Mouse (Mus musculus) brain, embryonic 18.5 days (tissue): Measurements from ENCODE around the gene Zfyve27.

Experiments
- DNase-seq: peaks from one replicate; pipeline ENCODE4 v3.0.0-alpha.2; 2012; ENCODE audit warnings: low read depth, low spot score

Gene Zfyve27

GRCm38 (mm10) chr19:42177461-42177860 is 13.7 kb downstream of the Zfyve27 start:
- DNase-seq = no peak

GRCm38 (mm10) chr19:42179356-42179755 is 15.6 kb downstream of the Zfyve27 start:
- no peak for DNase-seq

GRCm38 (mm10) chr19:42182673-42183072 is 18.9 kb downstream of the Zfyve27 start:
- DNase-seq = no peak

- DNase-seq = no peak
Observed at GRCm38 (mm10) chr19:42189735-42190134, 26.0 kb downstream of the Zfyve27 start.

- no peak for DNase-seq
Observed at GRCm38 (mm10) chr19:42190494-42190893, 26.7 kb downstream of the Zfyve27 start.

GRCm38 (mm10) chr19:42193311-42193710 is 29.6 kb downstream of the Zfyve27 start:
- DNase-seq = no peak

GRCm38 (mm10) chr19:42196378-42196777 is 32.6 kb downstream of the Zfyve27 start:
- DNase-seq = no peak

- no peak for DNase-seq
Observed at GRCm38 (mm10) chr19:42197066-42197465, 33.3 kb downstream of the Zfyve27 start.

- DNase-seq = no peak
Observed at GRCm38 (mm10) chr19:42198026-42198425, 34.3 kb downstream of the Zfyve27 start.

- no peak for DNase-seq
Observed at GRCm38 (mm10) chr19:42201696-42202381, 38.1 kb downstream of the Zfyve27 start, which contains the start of gene Sfrp5. TSS of gene Sfrp5 (minus strand) at chr19:42202252.

GRCm38 (mm10) chr19:42202467-42202866 is 38.7 kb downstream of the Zfyve27 start:
- DNase-seq = no peak

GRCm38 (mm10) chr19:42204306-42204705 is 40.6 kb downstream of the Zfyve27 start:
- DNase-seq = no peak

- no peak for DNase-seq
Observed at GRCm38 (mm10) chr19:42205201-42205600, 41.5 kb downstream of the Zfyve27 start.

- no peak for DNase-seq
Observed at GRCm38 (mm10) chr19:42209485-42209884, 45.7 kb downstream of the Zfyve27 start.

GRCm38 (mm10) chr19:42209976-42210375 is 46.2 kb downstream of the Zfyve27 start:
- DNase-seq = no peak

GRCm38 (mm10) chr19:42211936-42212335 is 48.2 kb downstream of the Zfyve27 start:
- DNase-seq = no peak

GRCm38 (mm10) chr19:42214601-42215000 is 50.9 kb downstream of the Zfyve27 start:
- DNase-seq = no peak

- DNase-seq = no peak
Observed at GRCm38 (mm10) chr19:42216699-42217373, 53.1 kb downstream of the Zfyve27 start.

GRCm38 (mm10) chr19:42217374-42217763 is 53.6 kb downstream of the Zfyve27 start:
- no peak for DNase-seq

GRCm38 (mm10) chr19:42226451-42226850 is 62.7 kb downstream of the Zfyve27 start:
- no peak for DNase-seq

GRCm38 (mm10) chr19:42229499-42230287 is 65.9 kb downstream of the Zfyve27 start:
- DNase-seq = no peak

- DNase-seq = no peak
Observed at GRCm38 (mm10) chr19:42230288-42230568, 66.5 kb downstream of the Zfyve27 start.

GRCm38 (mm10) chr19:42230986-42231385 is 67.2 kb downstream of the Zfyve27 start:
- DNase-seq = no peak
